Mouse (Mus musculus) forebrain, embryonic 16.5 days (tissue): ENCODE measurements around the gene Fbxw5. TPM values are rescaled to one million over a fixed set of nuclear protein-coding genes. Genes with fewer than 3 reads are reported as not detected.

ENCODE experiments used
- ATAC-seq: fragments of 200-750 bp; cut with Nextera tagmentation; 2 replicates; pipeline ENCODE4 v1.8.0; 2017; ENCODE audit warnings: mild to moderate bottlenecking, moderate library complexity
- H3K27ac ChIP-seq: fragments of 300-500 bp; sonication (generic); 2 replicates; pipeline ENCODE4 v1.5.1; 2014; ENCODE audit warnings: low read length, control low read depth
- H3K27me3 ChIP-seq: fragments of 300-500 bp; sonication (generic); replicated peaks from 2 replicates; pipeline ENCODE4 v1.6.1; 2014; ENCODE audit warnings: low read length; ENCODE audit not compliant: control insufficient read depth, insufficient read depth
- H3K36me3 ChIP-seq: fragments of 300-500 bp; sonication (generic); 2 replicates; pipeline ENCODE4 v1.6.1; 2014; ENCODE audit not compliant: control insufficient read depth, insufficient read depth
- H3K4me1 ChIP-seq: fragments of 300-500 bp; sonication (generic); replicated peaks from 2 replicates; pipeline ENCODE4 v1.6.1; 2014; ENCODE audit warnings: low read length; ENCODE audit not compliant: control insufficient read depth, insufficient read depth
- H3K4me2 ChIP-seq: fragments of 300-500 bp; sonication (generic); 2 replicates; pipeline ENCODE4 v1.6.1; 2014; ENCODE audit warnings: mild to moderate bottlenecking, low read length, control low read depth
- H3K4me3 ChIP-seq: fragments of 300-500 bp; sonication (generic); replicated peaks from 2 replicates; pipeline ENCODE4 v1.5.1; 2014; ENCODE audit warnings: mild to moderate bottlenecking, low read length, control low read depth
- H3K9ac ChIP-seq: fragments of 300-500 bp; sonication (generic); replicated peaks from 2 replicates; pipeline ENCODE4 v1.6.1; 2014; ENCODE audit warnings: low read depth, low read length, control low read depth
- H3K9me3 ChIP-seq: fragments of 300-500 bp; sonication (generic); 2 replicates; pipeline ENCODE4 v1.6.1; 2016; ENCODE audit warnings: low read length; ENCODE audit not compliant: control insufficient read depth
- WGBS: fragments of 180-500 bp; shearing (Covaris S2); extraction: QIAGEN DNeasy Blood & Tissue Kit; methylation state at CpG from one replicate; pipeline ENCODE4 v1.1.7; 2014; 5-methylcytosine and 5-hydroxymethylcytosine counted together
- polyA plus RNA-seq: library from polyadenylated mRNA; unstranded; fragments of >200 nt; fragmentation: Nextera tagmentation; extraction: Ambion mirVana; gene quantifications from 2 replicates; pipeline ENCODE4 v1.2.1, GENCODE M21; 2015

Fbxw5 gene
- polyA plus RNA-seq, 1 experiment from 2014 or later = 156 TPM

GRCm38 (mm10) chr2:25461407-25461806, 39.1 kb upstream of the Fbxw5 start:
- peak; percentile 3; the same call in 1 of the 2 replicates for ATAC-seq
- no peaks in the 10 kb centered on the region for H3K27me3 ChIP-seq
- peak overlapping the region; percentile 92 for H3K27ac ChIP-seq
- peaks cover 20% of the 10 kb centered on the region for H3K4me1 ChIP-seq
- peak overlapping the region; percentile 51 for H3K4me3 ChIP-seq
- no peaks in the 10 kb centered on the region for H3K9me3 ChIP-seq
- H3K36me3 ChIP-seq = peaks cover 4% of the 10 kb centered on the region; the same call in 1 of the 2 replicates
- peak overlapping the region; percentile 94 for H3K4me2 ChIP-seq
- 22% methylated on average over 3 of the region's 3 CpGs for WGBS
- H3K9ac ChIP-seq = peak overlapping the region; percentile 73

- H3K27me3 ChIP-seq = no peaks in the 10 kb centered on the region
- no peak overlapping the region for H3K9ac ChIP-seq
- WGBS = 85% methylated on average over 3 of the region's 3 CpGs
- peaks cover 20% of the 10 kb centered on the region for H3K4me1 ChIP-seq
- H3K4me2 ChIP-seq = no peak overlapping the region
- no peak overlapping the region for H3K4me3 ChIP-seq
- no peak overlapping the region for H3K27ac ChIP-seq
- ATAC-seq = no peak
- no peaks in the 10 kb centered on the region for H3K36me3 ChIP-seq
- no peaks in the 10 kb centered on the region for H3K9me3 ChIP-seq
Observed at GRCm38 (mm10) chr2:25463630-25464029, 36.9 kb upstream of the Fbxw5 start.

GRCm38 (mm10) chr2:25465256-25465655, 35.3 kb upstream of the Fbxw5 start:
- Histone ChIP-seq H3K36me3 (no peaks in the 10 kb centered on the region), H3K9ac (no peak overlapping the region), H3K4me1 (peaks cover 12% of the 10 kb centered on the region), H3K4me2 (no peak overlapping the region), H3K9me3 (no peaks in the 10 kb centered on the region), H3K27ac (no peak overlapping the region), H3K4me3 (no peak overlapping the region), H3K27me3 (no peaks in the 10 kb centered on the region)
- 89% methylated on average over 2 of the region's 2 CpGs for WGBS
- no peak for ATAC-seq

GRCm38 (mm10) chr2:25465816-25466635, 34.5 kb upstream of the Fbxw5 start:
- H3K4me3 ChIP-seq = no peak overlapping the region
- no peak for ATAC-seq
- peak overlapping the region; percentile 12; the same call in 1 of the 2 replicates for H3K27ac ChIP-seq
- no peak overlapping the region for H3K9ac ChIP-seq
- H3K27me3 ChIP-seq = no peaks in the 10 kb centered on the region
- no peaks in the 10 kb centered on the region for H3K36me3 ChIP-seq
- 31% methylated on average over 10 of the region's 10 CpGs for WGBS
- H3K4me2 ChIP-seq = no peak overlapping the region
- no peaks in the 10 kb centered on the region for H3K9me3 ChIP-seq
- peaks cover 11% of the 10 kb centered on the region; the same call in 1 of the 2 replicates for H3K4me1 ChIP-seq

GRCm38 (mm10) chr2:25467606-25468303, 32.8 kb upstream of the Fbxw5 start:
- Histone ChIP-seq H3K36me3 (no peaks in the 10 kb centered on the region), H3K27me3 (no peaks in the 10 kb centered on the region), H3K27ac (no peak overlapping the region; the same call in 1 of the 2 replicates), H3K9me3 (no peaks in the 10 kb centered on the region), H3K4me3 (no peak overlapping the region), H3K9ac (no peak overlapping the region), H3K4me1 (peaks cover 8% of the 10 kb centered on the region; the same call in 1 of the 2 replicates), H3K4me2 (no peak overlapping the region)
- WGBS = 72% methylated on average over 14 of the region's 14 CpGs
- ATAC-seq = no peak

GRCm38 (mm10) chr2:25468962-25469915, 31.3 kb upstream of the Fbxw5 start:
- WGBS = 71% methylated on average over 10 of the region's 10 CpGs
- Histone ChIP-seq H3K27me3 (no peaks in the 10 kb centered on the region), H3K4me1 (peaks cover 8% of the 10 kb centered on the region; the same call in 1 of the 2 replicates), H3K4me2 (no peak overlapping the region), H3K9me3 (no peaks in the 10 kb centered on the region), H3K4me3 (no peak overlapping the region), H3K9ac (no peak overlapping the region), H3K36me3 (no peaks in the 10 kb centered on the region), H3K27ac (peak overlapping the region; percentile 9; the same call in 1 of the 2 replicates)
- peak; percentile 63 for ATAC-seq

- Histone ChIP-seq H3K36me3 (no peaks in the 10 kb centered on the region), H3K9ac (no peak within 1 kb of the TSS), H3K4me3 (no peak within 1 kb of the TSS), H3K9me3 (no peaks in the 10 kb centered on the region), H3K27me3 (no peaks in the 10 kb centered on the region), H3K4me1 (peaks cover 8% of the 10 kb centered on the region; the same call in 1 of the 2 replicates), H3K27ac (peak within 1 kb of the TSS; percentile 9; the same call in 1 of the 2 replicates), H3K4me2 (no peak within 1 kb of the TSS)
- 72% methylated on average over 6 of the region's 6 CpGs for WGBS
- ATAC-seq = no peak; the same call in 1 of the 2 replicates
Observed at GRCm38 (mm10) chr2:25469969-25470368, 30.6 kb upstream of the Fbxw5 start, which contains the start of gene Ptgds. Gene Ptgds (minus strand): TSS chr2:25470046.

- Histone ChIP-seq H3K27ac (no peak overlapping the region), H3K27me3 (no peaks in the 10 kb centered on the region), H3K36me3 (no peaks in the 10 kb centered on the region), H3K4me1 (peaks cover 8% of the 10 kb centered on the region; the same call in 1 of the 2 replicates), H3K9me3 (no peaks in the 10 kb centered on the region), H3K9ac (no peak overlapping the region), H3K4me3 (no peak overlapping the region), H3K4me2 (no peak overlapping the region)
- 81% methylated on average over 2 of the region's 2 CpGs for WGBS
- ATAC-seq = no peak
Observed at GRCm38 (mm10) chr2:25472550-25472949, 28.0 kb upstream of the Fbxw5 start.
